Mouse (Mus musculus) bone marrow macrophage, adult 2 months (primary cell): Measurements from ENCODE around the gene Nudt4.

Experiments used
- CTCF ChIP-seq: IDR thresholded peaks from 2 replicates; pipeline ENCODE4 v1.5.1; 2012; ENCODE audit warnings: low read depth, mild to moderate bottlenecking, low read length, moderate library complexity
- POLR2A ChIP-seq: IDR thresholded peaks from 2 replicates; pipeline ENCODE4 v1.6.1; 2012; ENCODE audit warnings: mild to moderate bottlenecking, low read depth, low read length, borderline replicate concordance

- TF ChIP-seq CTCF = no peak
- no peak for TF ChIP-seq POLR2A
These were observed 18.9 kb downstream of the Nudt4 start for GRCm38 (mm10) chr10:95545051-95545450.
